Mouse (Mus musculus) liver, embryonic 15.5 days (tissue): ENCODE measurements around the gene Rictor. TPM values are rescaled to one million over a fixed set of nuclear protein-coding genes. Genes with fewer than 3 reads are reported as not detected.

ENCODE experiments used
- ATAC-seq: fragments of 200-750 bp; cut with Nextera tagmentation; 2 replicates; pipeline ENCODE4 v1.8.0; 2017; ENCODE audit warnings: moderate number of reproducible peaks, mild to moderate bottlenecking, moderate library complexity; ENCODE audit not compliant: insufficient read depth
- H3K27ac ChIP-seq: fragments of 300-500 bp; sonication (generic); replicated peaks from 2 replicates; pipeline ENCODE4 v1.5.1; 2015; ENCODE audit warnings: mild to moderate bottlenecking, inconsistent platforms
- H3K27me3 ChIP-seq: fragments of 300-500 bp; sonication (generic); 2 replicates; pipeline ENCODE4 v1.6.1; 2015; ENCODE audit warnings: mild to moderate bottlenecking, inconsistent platforms
- H3K36me3 ChIP-seq: fragments of 300-500 bp; sonication (generic); replicated peaks from 2 replicates; pipeline ENCODE4 v1.6.1; 2015; ENCODE audit warnings: moderate library complexity, mild to moderate bottlenecking, inconsistent platforms
- H3K4me1 ChIP-seq: fragments of 300-500 bp; sonication (generic); replicated peaks from 2 replicates; pipeline ENCODE4 v1.6.1; 2015; ENCODE audit warnings: inconsistent platforms
- H3K4me2 ChIP-seq: fragments of 300-500 bp; sonication (generic); 2 replicates; pipeline ENCODE4 v1.6.1; 2015; ENCODE audit warnings: moderate library complexity, mild to moderate bottlenecking, inconsistent platforms
- H3K4me3 ChIP-seq: fragments of 300-500 bp; sonication (generic); replicated peaks from 2 replicates; pipeline ENCODE4 v1.5.1; 2015; ENCODE audit warnings: mild to moderate bottlenecking, inconsistent platforms
- H3K9ac ChIP-seq: fragments of 300-500 bp; sonication (generic); 2 replicates; pipeline ENCODE4 v1.6.1; 2015; ENCODE audit warnings: moderate library complexity, mild to moderate bottlenecking, inconsistent platforms
- H3K9me3 ChIP-seq: fragments of 300-500 bp; sonication (generic); replicated peaks from 2 replicates; pipeline ENCODE4 v1.6.1; 2016; ENCODE audit warnings: inconsistent platforms
- WGBS: fragments of 180-500 bp; shearing (Covaris S2); methylation state at CpG from one replicate; pipeline ENCODE4 v1.1.7; 2015; ENCODE audit warnings: mixed read lengths; ENCODE audit not compliant: insufficient replicate concordance; 5-methylcytosine and 5-hydroxymethylcytosine counted together
- polyA plus RNA-seq: library from polyadenylated mRNA; unstranded; fragments of >200 nt; fragmentation: Nextera tagmentation; extraction: Ambion mirVana; gene quantifications from 2 replicates; pipeline ENCODE4 v1.2.1, GENCODE M21; 2015

Rictor gene
- polyA plus RNA-seq, 1 experiment from 2014 or later: 17.6 TPM

DNA sequence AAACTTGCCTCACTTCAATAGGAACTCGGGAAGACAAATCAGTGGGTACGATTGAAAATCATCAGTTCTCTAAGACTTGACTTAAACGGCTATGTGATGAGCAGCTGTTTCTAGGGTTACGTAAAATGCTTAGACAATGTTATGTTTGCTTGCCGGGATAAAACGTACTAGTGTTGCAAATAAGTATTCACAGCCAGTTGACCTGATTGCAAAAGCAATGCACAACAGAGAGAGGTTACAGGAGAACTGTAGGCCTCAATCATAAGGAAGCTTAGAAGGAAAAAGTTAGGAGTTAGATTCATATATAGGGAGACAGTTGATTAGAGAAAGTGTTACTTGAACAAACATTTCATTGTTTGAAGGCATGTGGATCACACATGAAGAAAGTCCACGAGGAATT lies 2.2 kb downstream of the Rictor start:
- H3K27me3 ChIP-seq: no peaks in the 10 kb centered on the region
- H3K9me3 ChIP-seq: no peaks in the 10 kb centered on the region
- peak overlapping the region; percentile 96; the same call in 1 of the 2 replicates for H3K4me3 ChIP-seq
- no peak overlapping the region for H3K27ac ChIP-seq
- H3K4me1 ChIP-seq: peaks cover 76% of the 10 kb centered on the region
- no peak overlapping the region for H3K9ac ChIP-seq
- no peaks in the 10 kb centered on the region for H3K36me3 ChIP-seq
- H3K4me2 ChIP-seq: peak overlapping the region; percentile 82
- ATAC-seq: no peak
- 72% methylated on average over 7 of the region's 7 CpGs for WGBS

DNA sequence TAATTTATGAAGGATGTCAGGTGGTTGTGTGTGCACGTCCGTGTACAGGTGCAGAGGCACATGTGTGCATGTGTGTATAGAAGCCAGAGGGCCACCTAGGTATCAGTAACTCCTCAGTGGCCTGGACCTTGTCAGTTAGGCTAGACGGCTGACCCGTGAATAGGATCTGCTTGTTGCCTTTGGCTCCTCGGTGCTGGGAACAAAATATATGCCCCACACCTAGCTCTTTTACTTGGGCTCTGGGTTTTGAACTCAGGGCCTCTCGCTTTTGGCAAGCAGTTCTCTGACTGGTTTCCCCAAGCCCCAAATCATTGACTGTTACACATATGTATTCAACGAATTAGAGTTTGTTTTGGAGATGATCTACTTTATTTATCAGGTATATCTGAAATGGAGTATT lies 3.0 kb downstream of the Rictor start:
- 0 out of 2 replicates have a peak overlapping the region, but pooled peaks have one; percentile 2 for H3K4me3 ChIP-seq
- H3K4me1 ChIP-seq: peaks cover 68% of the 10 kb centered on the region
- no peak overlapping the region; the same call in 1 of the 2 replicates for H3K4me2 ChIP-seq
- H3K36me3 ChIP-seq: no peaks in the 10 kb centered on the region
- no peak overlapping the region for H3K27ac ChIP-seq
- no peaks in the 10 kb centered on the region for H3K27me3 ChIP-seq
- no peak overlapping the region for H3K9ac ChIP-seq
- no peak for ATAC-seq
- no peaks in the 10 kb centered on the region for H3K9me3 ChIP-seq
- 72% methylated on average over 7 of the region's 7 CpGs for WGBS

DNA sequence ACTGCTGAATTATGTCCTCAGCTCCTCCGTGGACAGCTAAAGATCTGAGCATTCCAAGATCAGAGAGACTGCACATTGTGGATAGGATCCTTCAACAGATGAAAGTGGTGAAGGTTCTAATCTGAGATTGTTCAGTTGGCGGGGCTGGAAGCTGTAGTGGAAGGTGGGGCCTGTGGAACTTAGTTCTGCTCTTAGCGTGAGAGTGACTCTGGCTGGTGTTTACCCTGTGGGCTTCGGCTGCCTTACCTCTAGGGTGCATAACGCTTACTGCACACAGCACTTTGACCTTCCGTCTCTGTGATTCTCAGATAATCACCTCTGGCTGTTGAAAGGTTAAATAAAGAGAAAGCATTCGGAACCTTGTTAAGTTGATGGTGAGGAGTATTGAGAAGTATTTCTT lies 6.6 kb downstream of the Rictor start:
- Histone ChIP-seq H3K9me3 (no peaks in the 10 kb centered on the region), H3K4me2 (peak overlapping the region; percentile 45), H3K27me3 (no peaks in the 10 kb centered on the region), H3K9ac (peak overlapping the region; percentile 1; the same call in 1 of the 2 replicates), H3K4me1 (peaks cover 53% of the 10 kb centered on the region), H3K27ac (peak overlapping the region; percentile 65; the same call in 1 of the 2 replicates), H3K4me3 (0 out of 2 replicates have a peak overlapping the region, but pooled peaks have one; percentile 8), H3K36me3 (peaks cover 4% of the 10 kb centered on the region; the same call in 1 of the 2 replicates)
- WGBS: 27% methylated on average over 7 of the region's 7 CpGs
- peak; percentile 72 for ATAC-seq

DNA sequence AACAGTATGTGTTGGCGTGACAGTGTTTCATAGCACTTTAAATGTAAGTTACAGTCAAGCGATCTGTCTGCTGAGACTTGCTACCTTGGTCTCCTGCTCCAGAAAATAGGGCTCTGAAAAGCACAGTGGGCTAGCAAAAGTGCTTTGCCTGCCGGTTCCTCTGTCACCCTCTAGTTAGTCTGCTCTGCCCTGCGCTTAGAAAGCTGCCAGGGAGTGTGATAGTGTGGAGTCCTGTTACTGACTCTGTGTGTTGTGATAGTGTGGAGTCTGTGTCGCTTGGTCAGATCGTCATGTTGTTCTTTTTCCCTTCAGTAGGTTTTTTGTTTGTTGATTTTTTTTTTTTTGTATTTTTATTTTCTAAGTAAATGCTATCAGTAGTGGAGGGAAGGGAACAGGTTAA lies 7.1 kb downstream of the Rictor start:
- H3K4me2 ChIP-seq: peak overlapping the region; percentile 45
- peak; percentile 43 for ATAC-seq
- no peaks in the 10 kb centered on the region for H3K27me3 ChIP-seq
- WGBS: 51% methylated on average over 6 of the region's 6 CpGs
- H3K4me3 ChIP-seq: 0 out of 2 replicates have a peak overlapping the region, but pooled peaks have one; percentile 8
- peaks cover 4% of the 10 kb centered on the region; the same call in 1 of the 2 replicates for H3K36me3 ChIP-seq
- H3K9ac ChIP-seq: no peak overlapping the region
- no peaks in the 10 kb centered on the region for H3K9me3 ChIP-seq
- peaks cover 49% of the 10 kb centered on the region for H3K4me1 ChIP-seq
- peak overlapping the region; percentile 65 for H3K27ac ChIP-seq

DNA sequence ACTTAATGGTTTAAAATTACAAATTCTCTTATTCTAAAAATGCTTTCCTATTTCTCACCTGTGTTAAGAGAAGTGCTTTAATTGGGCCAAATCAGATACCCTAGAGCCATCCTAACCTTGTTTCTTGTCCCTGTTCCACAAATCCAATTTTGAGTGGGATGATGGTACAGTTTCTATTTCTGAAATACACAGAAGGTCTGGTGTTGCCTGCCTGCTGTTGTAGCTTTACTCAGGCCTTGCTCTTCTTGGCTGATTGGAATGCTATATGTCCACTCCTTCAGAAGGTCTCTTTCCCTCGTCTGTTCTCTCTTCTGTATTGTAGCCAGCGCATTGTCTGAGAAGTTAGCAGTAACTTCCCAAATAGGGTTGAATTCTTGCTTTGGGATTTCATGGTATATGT lies 13.2 kb downstream of the Rictor start:
- no peak overlapping the region for H3K4me3 ChIP-seq
- no peaks in the 10 kb centered on the region for H3K9me3 ChIP-seq
- H3K4me2 ChIP-seq: no peak overlapping the region
- H3K36me3 ChIP-seq: peaks cover 4% of the 10 kb centered on the region; the same call in 1 of the 2 replicates
- no peaks in the 10 kb centered on the region for H3K27me3 ChIP-seq
- peaks cover 15% of the 10 kb centered on the region; the same call in 1 of the 2 replicates for H3K4me1 ChIP-seq
- WGBS: 79% methylated on average over 2 of the region's 2 CpGs
- no peak for ATAC-seq
- no peak overlapping the region for H3K9ac ChIP-seq
- H3K27ac ChIP-seq: no peak overlapping the region

DNA sequence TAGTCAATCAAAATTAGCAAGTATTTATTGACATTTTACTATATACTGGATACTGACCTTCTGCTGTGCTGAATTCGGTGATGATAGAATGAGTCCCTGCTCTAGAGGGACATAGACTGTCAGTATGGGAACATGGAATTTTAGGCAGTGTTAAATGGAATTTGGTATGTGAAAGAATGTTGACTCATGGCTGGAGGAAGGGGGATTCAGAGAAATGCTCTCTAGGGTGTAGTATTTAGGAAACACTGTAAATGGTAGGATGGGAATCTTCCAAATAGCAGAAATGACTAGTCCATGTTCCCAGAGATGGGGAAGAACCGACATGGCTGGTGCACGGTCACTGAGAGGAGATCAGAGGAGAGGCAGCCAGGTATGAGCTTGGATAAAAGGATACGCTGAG lies 13.6 kb downstream of the Rictor start:
- H3K27ac ChIP-seq: no peak overlapping the region
- H3K4me2 ChIP-seq: no peak overlapping the region
- no peak overlapping the region for H3K4me3 ChIP-seq
- H3K9me3 ChIP-seq: no peaks in the 10 kb centered on the region
- peaks cover 18% of the 10 kb centered on the region; the same call in 1 of the 2 replicates for H3K4me1 ChIP-seq
- H3K9ac ChIP-seq: no peak overlapping the region
- WGBS: 83% methylated on average over 4 of the region's 4 CpGs
- H3K27me3 ChIP-seq: no peaks in the 10 kb centered on the region
- peaks cover 3% of the 10 kb centered on the region; the same call in 1 of the 2 replicates for H3K36me3 ChIP-seq
- ATAC-seq: no peak

DNA sequence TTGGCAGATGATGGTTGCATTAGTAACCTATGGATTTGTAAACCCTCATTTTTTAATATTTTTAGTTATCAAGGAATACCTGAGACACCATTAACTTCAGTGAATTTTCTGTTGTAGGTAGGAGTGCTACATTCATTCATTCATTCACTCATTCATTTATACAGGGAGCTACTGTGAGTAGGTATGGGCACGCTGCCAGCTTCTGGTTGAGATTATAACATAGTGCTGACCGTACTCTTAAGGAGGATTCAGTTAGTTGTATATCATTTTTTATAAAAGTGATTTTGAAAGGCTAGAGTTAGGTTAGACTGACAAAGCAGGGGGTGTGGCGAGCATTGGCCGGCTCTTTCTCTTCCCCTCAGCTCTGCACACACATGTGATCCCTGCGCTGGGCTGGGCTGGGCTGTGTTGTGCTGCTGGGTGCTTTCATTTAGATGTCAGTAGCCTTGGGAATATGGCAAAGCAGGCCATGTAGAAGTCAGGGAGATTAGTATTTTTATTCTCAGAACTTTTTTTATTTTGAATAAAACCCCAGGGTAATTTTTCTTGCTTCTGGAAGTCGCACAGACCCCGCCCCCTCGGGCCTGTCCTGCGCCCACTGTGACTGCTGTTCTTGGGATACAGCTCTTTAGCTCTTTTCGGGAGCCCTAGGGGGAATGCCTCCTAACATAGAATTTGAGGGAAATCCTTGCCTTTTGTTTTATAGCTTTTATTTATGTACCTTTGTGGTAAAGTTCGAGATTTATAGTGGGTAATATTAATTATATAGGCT lies 14.4 kb downstream of the Rictor start:
- no peak overlapping the region for H3K9ac ChIP-seq
- H3K27ac ChIP-seq: no peak overlapping the region
- H3K9me3 ChIP-seq: no peaks in the 10 kb centered on the region
- peaks cover 19% of the 10 kb centered on the region; the same call in 1 of the 2 replicates for H3K4me1 ChIP-seq
- 82% methylated on average over 11 of the region's 11 CpGs for WGBS
- no peak for ATAC-seq
- no peaks in the 10 kb centered on the region for H3K27me3 ChIP-seq
- H3K36me3 ChIP-seq: no peaks in the 10 kb centered on the region
- H3K4me2 ChIP-seq: no peak overlapping the region
- H3K4me3 ChIP-seq: no peak overlapping the region

DNA sequence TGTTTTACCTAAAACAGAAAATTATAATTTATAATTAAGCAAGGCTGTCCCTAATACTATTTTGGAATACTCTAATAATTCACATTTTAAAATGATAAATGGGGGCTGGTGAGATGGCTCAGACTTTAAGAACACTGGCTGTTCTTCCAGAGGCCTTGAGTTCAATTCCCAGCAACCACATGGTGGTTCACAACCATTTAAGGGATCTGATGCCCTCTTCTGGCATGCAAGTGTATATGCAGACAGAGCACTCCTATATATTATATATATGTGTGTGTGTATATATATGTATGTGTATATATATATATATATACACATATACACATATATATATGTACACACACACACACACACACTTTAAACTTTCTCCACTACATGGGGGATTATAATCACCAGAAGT lies 15.2 kb downstream of the Rictor start:
- H3K4me3 ChIP-seq: no peak overlapping the region
- H3K36me3 ChIP-seq: no peaks in the 10 kb centered on the region
- H3K9me3 ChIP-seq: no peaks in the 10 kb centered on the region
- no peaks in the 10 kb centered on the region for H3K27me3 ChIP-seq
- no peak overlapping the region for H3K9ac ChIP-seq
- H3K4me2 ChIP-seq: no peak overlapping the region
- no peak for ATAC-seq
- peaks cover 24% of the 10 kb centered on the region; the same call in 1 of the 2 replicates for H3K4me1 ChIP-seq
- no peak overlapping the region for H3K27ac ChIP-seq

DNA sequence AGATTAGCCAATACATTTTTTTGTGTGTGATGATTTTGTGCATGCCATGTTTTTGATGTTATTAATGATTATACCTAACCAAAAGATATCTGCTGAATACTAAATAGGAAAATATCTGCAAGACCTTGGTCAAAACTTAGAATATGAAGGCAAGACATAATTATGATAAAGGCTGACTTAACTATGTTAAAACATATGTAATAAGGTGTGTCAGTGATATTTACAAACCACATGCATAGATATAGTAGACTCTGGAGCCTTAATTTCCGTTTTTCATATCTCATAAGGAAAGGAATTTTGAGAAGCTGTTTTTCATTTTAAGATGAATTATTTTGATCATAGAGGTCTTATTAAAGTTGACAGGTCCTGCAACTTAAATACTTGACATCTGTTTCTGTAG lies 16.3 kb downstream of the Rictor start:
- Histone ChIP-seq H3K4me3 (no peak overlapping the region), H3K4me1 (peaks cover 24% of the 10 kb centered on the region; the same call in 1 of the 2 replicates), H3K9ac (no peak overlapping the region), H3K36me3 (no peaks in the 10 kb centered on the region), H3K9me3 (no peaks in the 10 kb centered on the region), H3K27me3 (no peaks in the 10 kb centered on the region), H3K27ac (no peak overlapping the region), H3K4me2 (no peak overlapping the region)
- ATAC-seq: no peak
- 37% methylated on average over 1 of the region's 1 CpGs for WGBS

DNA sequence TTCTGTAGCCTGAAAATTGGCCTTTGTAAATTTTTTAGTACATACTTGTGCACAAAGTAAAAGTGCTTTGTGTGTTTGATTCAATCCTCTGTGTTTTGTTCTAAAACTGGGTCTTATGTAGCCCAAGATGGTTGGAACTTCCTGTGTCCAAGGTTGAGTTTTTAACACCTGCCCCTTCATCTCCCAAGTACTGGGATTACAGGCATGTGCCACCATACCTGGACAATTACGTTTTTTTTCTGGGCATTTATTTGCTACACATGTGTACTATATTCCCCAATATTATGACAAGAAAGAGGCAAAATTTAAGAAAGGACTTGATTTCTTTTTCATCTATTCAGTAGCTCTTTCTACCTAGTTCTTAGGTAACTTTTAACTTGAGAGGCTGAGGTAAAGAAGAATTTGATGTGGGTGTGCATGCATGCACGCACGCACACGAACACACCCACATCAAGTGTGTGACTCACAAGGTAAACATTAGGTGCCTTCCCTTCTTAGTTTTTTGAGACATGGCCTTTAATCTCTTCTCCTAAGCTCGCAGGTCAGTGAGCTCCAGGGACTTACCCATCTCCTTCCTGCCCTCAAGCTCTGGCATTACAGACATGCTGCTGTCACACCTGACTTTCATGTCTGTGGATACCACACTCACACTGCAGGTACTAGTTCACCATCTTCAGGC lies 18.1 kb downstream of the Rictor start:
- H3K4me3 ChIP-seq: no peak overlapping the region
- 71% methylated on average over 5 of the region's 5 CpGs for WGBS
- no peak for ATAC-seq

DNA sequence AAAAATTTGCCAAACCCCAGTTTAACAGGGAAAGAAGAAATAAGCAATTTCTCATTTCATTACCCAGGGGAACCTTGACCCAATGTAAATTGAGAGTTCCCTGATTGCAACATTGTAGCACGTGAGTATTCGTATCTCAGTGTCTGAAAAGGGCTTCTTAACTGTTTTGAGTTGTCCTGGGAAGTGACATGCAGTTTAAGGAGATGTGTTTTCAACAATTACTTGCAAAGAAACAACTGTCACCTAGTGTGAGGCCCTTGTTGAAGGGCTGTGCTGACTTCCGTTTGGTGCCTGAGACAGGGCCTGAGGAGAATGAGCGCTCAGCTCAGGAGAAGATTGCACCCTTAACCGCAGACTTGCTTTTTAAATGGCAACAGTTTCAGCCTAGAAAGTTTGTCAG lies 24.9 kb downstream of the Rictor start:
- WGBS: 50% methylated on average over 5 of the region's 5 CpGs
- ATAC-seq: no peak
- Histone ChIP-seq H3K9me3 (no peaks in the 10 kb centered on the region), H3K27me3 (no peaks in the 10 kb centered on the region), H3K27ac (no peak overlapping the region; the same call in 1 of the 2 replicates), H3K36me3 (peaks cover 9% of the 10 kb centered on the region; the same call in 1 of the 2 replicates), H3K4me1 (peaks cover 19% of the 10 kb centered on the region), H3K9ac (no peak overlapping the region), H3K4me2 (no peak overlapping the region), H3K4me3 (no peak overlapping the region)

More for the DNA sequence above, 18.1 kb downstream of the Rictor start:
- H3K9ac ChIP-seq: no peak overlapping the region
- H3K27me3 ChIP-seq: no peaks in the 10 kb centered on the region
- H3K36me3 ChIP-seq: no peaks in the 10 kb centered on the region
- peaks cover 24% of the 10 kb centered on the region; the same call in 1 of the 2 replicates for H3K4me1 ChIP-seq
- H3K9me3 ChIP-seq: no peaks in the 10 kb centered on the region
- no peak overlapping the region for H3K4me2 ChIP-seq
- no peak overlapping the region for H3K27ac ChIP-seq
